Mouse (Mus musculus): ENCODE data around the gene Acvr1b.

Acvr1b gene

GRCm38 (mm10) chr15:101230503-101230902, 56.6 kb downstream of the Acvr1b start:
- ATAC-seq (ENCODE audit: low TSS enrichment): no peak

DNA sequence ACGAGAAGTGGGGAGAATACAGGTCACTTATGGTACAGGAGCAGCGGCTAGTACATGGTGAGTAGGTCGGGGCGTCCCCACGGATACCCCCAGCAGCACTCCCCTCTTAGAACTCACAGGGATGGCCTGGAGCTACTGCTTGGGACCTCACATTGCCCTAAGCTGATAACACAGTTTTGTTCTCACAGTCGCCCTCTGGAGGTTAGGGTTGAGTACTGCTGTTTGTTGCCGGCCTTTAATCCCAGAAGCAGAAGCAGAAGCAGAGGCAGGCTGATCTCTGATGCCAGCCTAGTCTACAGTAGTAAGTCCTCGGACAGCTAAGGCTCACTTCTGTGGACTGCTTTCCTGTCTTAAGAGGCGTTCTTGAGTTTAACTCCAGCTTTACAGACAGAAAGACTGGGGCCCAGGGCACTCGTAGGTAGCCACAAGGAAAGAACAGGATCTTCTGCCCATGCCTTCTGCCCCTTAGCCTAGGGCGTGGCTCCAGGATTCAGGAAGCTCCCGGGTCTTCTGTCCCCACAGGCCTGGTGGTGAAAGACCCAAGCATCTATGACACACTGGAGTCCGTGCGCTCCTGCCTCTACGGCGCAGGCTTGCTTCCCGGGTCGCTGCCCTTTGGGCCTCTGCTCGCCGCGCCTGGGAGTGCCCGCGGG, 57.3 kb downstream of the Acvr1b start:
- ATAC-seq (ENCODE audit: low TSS enrichment): no peak

DNA sequence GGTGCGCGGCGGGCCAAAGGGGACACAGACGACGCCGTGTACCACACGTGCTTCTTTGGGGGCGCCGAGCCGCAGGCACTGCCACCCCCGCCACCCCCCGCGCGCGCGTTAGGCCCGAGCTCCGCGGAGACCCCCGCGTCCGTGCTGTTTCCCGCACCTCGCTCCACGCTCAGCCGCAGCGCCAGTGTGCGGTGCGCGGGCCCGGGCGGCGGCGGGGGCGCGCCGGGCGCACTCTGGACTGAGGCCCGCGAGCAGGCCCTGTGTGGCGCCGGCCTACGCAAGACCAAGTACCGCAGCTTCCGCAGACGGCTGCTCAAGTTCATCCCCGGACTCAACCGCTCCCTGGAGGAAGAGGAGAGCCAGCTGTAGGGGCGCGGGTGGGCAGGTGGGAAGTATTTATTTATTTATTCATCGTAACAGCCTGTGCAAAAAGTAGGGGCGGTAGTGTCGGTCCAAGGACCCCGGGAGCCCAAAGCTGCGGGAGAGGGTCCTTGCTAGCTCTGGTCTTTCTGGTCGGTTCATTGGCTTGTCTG, 57.8 kb downstream of the Acvr1b start:
- ATAC-seq (ENCODE audit: low TSS enrichment): no peak

DNA sequence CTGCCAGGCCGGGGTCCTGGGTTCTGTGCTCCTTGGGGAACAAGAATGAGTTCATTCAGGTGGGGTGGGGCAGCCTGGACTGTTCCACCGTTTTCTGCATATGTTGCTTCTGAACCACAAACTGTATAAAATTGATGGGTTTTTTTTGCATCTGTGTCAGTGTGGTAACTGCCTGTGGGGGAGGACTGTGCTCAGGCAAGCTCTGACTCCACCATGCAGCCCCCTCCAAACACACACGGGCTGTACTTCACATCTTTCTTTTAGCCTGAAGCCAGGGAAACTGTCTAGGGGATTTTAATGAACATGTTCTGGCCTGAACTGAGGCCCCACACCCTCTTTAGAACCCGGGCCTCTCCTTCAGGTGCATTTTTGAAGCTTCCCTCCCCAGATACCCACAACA, 58.7 kb downstream of the Acvr1b start:
- ATAC-seq (ENCODE audit: low TSS enrichment): peak; percentile 50

DNA sequence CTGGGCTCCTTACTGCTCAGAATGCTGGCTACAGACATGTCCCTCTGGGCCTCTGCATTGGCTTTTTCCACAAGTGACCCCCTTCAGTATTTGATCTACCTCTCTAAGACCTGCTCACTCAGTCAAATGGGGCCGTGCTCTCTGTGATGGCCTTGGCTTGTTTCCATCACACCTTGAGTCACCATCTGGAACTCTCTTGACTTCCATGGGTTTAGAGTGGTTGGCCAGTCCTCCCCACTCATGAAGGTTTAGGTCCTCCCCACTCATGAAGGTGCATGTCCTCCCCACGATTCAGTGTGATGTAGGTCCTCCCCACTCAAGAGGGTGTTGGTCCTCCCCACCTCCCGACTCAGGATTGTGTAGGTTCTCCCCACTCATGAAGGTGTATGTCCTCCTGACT, 59.3 kb downstream of the Acvr1b start:
- ATAC-seq (ENCODE audit: low TSS enrichment): no peak

- ATAC-seq (ENCODE audit: low TSS enrichment): no peak
Observed at GRCm38 (mm10) chr15:101233641-101234275, 59.9 kb downstream of the Acvr1b start.

GRCm38 (mm10) chr15:101234611-101235341, 60.9 kb downstream of the Acvr1b start:
- ATAC-seq (ENCODE audit: low TSS enrichment): no peak

GRCm38 (mm10) chr15:101235342-101235698, 61.5 kb downstream of the Acvr1b start:
- 0 out of 2 replicates have a peak, but pooled peaks have one; percentile 6 for ATAC-seq (ENCODE audit: low TSS enrichment)

DNA sequence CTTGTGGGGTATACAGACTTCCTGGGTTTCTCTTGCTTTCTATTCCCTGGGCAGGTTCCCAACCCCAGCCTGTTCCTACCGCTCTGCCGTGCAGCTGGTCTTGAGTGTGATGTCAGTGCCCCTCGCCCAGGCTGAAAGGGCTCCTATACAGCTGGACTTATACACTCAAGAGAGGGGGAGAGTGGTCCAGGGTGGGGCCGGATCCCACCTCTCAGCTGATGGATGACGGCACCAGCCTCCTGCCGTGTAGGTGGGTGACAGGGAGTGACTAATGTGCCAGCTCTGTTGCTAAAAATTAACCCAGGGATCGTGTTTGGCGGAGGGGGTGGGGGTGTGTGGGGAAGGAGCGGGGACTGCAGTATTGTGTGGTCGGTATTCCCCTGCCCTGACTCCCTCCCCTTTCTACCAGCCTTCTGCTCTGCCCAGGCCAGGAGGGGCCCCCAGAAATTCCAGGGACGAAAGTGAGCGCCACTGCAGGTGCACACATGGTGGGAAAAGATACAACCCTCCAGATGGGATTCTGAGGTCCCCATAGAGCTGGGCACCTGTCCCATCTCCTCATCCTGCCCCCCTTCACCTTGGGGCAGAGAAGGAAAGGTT, 62.0 kb downstream of the Acvr1b start:
- ATAC-seq (ENCODE audit: low TSS enrichment): peak; percentile 39

GRCm38 (mm10) chr15:101236878-101237277, 63.0 kb downstream of the Acvr1b start:
- no peak for ATAC-seq (ENCODE audit: low TSS enrichment)

- ATAC-seq (ENCODE audit: low TSS enrichment): peak; percentile 69
Observed at GRCm38 (mm10) chr15:101238885-101239511, 65.1 kb downstream of the Acvr1b start.

GRCm38 (mm10) chr15:101239821-101240220, 66.0 kb downstream of the Acvr1b start:
- no peak for ATAC-seq (ENCODE audit: low TSS enrichment)

GRCm38 (mm10) chr15:101240799-101241204, 66.9 kb downstream of the Acvr1b start:
- ATAC-seq (ENCODE audit: low TSS enrichment): peak; percentile 64

- no peak for ATAC-seq (ENCODE audit: low TSS enrichment)
Observed at GRCm38 (mm10) chr15:101241236-101241635, 67.4 kb downstream of the Acvr1b start.

GRCm38 (mm10) chr15:101241853-101242252, 68.0 kb downstream of the Acvr1b start:
- no peak for ATAC-seq (ENCODE audit: low TSS enrichment)

DNA sequence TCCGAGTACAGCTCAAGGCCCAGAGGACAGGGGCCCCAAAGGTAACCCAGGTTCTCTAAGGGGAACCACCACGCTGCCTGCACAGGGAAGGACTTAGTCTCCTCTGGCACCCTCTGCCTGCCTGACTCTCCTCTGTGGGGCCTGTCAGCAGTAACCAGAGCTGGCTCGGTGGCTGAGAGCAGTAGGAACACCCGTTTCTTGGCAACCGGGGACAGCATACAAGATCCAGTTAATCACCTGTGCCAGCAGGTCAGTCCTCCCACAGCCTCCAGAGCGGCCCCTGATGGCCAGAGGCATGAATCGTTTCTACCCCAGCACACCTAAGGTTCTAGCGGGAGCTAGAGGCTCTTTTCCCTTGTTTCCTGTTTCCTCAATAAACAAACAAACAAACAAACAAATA, 68.8 kb downstream of the Acvr1b start:
- ATAC-seq (ENCODE audit: low TSS enrichment): no peak

DNA sequence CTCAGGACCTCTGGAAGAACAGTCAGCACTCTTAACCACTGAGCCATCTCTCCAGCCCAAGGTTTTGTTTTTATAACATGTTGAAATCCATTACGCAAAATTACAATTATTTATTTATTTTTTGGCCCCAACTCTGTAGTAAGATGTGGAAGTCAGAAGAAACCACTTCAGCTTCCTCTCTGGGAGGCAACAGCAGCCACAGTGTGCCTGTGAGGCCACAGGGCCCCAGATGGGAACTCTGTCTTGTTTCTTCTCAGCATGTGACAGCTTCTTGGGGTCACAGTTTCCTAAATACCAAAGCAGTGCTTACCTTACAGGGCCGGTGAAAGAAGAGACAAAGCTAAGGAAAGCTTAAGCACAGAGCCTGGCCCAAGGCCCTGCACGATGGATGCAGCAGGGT, 70.1 kb downstream of the Acvr1b start:
- no peak for ATAC-seq (ENCODE audit: low TSS enrichment)

DNA sequence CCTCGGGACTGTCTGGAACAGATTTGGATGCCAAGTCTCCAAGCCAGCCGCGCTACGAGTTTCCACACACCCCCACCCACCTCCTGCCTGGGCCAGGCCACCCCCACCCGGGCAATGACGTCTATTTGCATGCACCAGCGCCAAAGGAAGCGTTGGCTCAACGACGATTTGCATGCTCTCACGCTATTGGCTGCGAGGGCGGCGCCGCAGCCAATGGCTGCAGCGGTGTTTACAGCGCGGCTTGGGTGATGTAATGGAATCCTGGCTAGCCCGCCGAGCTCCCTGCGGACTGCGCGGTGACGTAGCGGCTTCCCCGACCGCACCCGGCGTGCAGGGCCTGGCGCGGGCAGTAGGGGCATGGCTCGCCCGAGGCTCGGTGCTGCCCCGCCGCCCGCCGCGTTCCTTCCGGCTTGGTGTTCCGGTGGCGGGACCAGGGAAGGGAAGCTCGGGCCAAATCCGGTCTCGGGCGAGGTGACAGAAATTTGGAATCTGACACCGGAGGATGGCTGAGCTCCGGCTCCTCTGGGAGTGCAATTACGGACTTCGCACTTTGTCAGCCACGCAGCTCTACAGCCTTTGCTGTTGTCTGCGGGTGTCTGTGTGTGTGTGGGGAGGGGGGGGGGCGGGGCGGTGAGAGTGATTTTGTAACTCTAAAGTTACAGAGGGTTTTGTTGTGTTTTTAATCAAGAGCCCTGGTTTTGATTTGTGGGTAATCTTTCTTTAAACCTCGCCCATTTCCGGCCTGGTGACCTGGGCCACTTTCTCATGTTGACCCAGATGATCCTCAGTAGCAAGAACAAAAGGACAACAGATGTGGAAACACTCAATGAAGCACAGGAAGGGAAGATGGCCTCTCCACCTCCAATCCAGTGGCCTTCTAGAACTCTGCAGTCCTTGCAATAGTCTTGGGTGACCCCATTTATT, 72.6 kb downstream of the Acvr1b start:
- ATAC-seq (ENCODE audit: low TSS enrichment): peak; percentile 95

DNA sequence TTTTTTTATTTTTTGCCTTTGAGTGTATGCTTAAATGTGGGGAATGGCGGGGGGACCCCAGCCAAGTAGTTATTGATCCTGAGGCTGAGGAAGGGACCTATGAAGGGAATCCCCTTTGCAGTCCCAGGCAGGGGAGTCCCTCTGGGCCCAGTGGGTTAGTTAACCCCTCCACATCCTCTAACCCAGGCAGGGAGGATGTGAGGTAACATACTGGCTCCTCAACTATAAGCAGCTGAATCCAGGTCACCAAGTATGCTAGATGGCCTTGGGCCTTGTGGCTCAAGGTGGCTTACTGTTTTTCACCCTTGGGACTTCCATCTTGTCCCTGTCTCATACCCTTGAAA, 73.3 kb downstream of the Acvr1b start:
- no peak for ATAC-seq (ENCODE audit: low TSS enrichment)

- ATAC-seq (ENCODE audit: low TSS enrichment): no peak
Observed at GRCm38 (mm10) chr15:101248029-101248710, 74.3 kb downstream of the Acvr1b start.
